ENCODE assay signal across 13 mouse cellular contexts in genomic region chr8:48313210-48313984, GRCm38 (mm10).
DNase-seq lines count a peak whose midpoint lies in the region; ATAC-seq and TF ChIP-seq lines count a peak whose summit lies in the region.
"Had no signal": no experiment of that assay in that cellular context is flagged by ENCODE, and none has a peak within 500 bp of the region (broad histone marks: within the 10 kb centered on the region; RNA-seq: fewer than 3 reads in every experiment).

No protein-coding gene starts in this region.

- peaks cover 29% of the 10 kb centered on the region for H3K4me1 ChIP-seq in forebrain, embryonic 14.5 days (ENCODE audit: control insufficient read depth, insufficient read depth, low read length)
- H3K4me1 ChIP-seq in forebrain, embryonic 11.5 days (replicated peaks; ENCODE audit: control insufficient read depth, insufficient read depth, low read length): peaks cover 13% of the 10 kb centered on the region
- H3K4me1 ChIP-seq in hindbrain, embryonic 16.5 days (ENCODE audit: control insufficient read depth, insufficient read depth, low read depth, low read length): peaks cover 7% of the 10 kb centered on the region
- H3K4me1 ChIP-seq in hindbrain, embryonic 12.5 days: peaks cover 29% of the 10 kb centered on the region
- no peaks in the 10 kb centered on the region for H3K4me1 ChIP-seq in thymus, adult 2 months (replicated peaks; ENCODE audit: control insufficient read depth, insufficient read depth, low read length)

- H3K4me2 ChIP-seq in forebrain, embryonic 14.5 days (ENCODE audit: low read length): no peak overlapping the region
- no peak overlapping the region for H3K4me2 ChIP-seq in forebrain, embryonic 11.5 days (ENCODE audit: low read depth, low read length, severe bottlenecking)
- H3K4me2 ChIP-seq in hindbrain, embryonic 16.5 days (ENCODE audit: low read length): no peak overlapping the region
- H3K4me2 ChIP-seq in hindbrain, embryonic 12.5 days (replicated peaks): no peak overlapping the region

- peak; percentile 67 for DNase-seq in forebrain, embryonic 14.5 days (ENCODE audit: low spot score)
- no peak for DNase-seq in forebrain, embryonic 11.5 days (ENCODE audit: low spot score)
- DNase-seq in brain, adult 2 months (ENCODE audit: low read depth, low spot score): peak; percentile 76
- peak; percentile 18 to 20 for DNase-seq in frontal cortex, postnatal 10 days (ENCODE audit: low spot score in 2 of 2)
- DNase-seq in thymus, adult 2 months: no peak
- DNase-seq: adrenal gland, adult 8-10 months; kidney, adult 9 months; liver had no signal

- no peak overlapping the region for H3K9ac ChIP-seq in forebrain, embryonic 14.5 days (ENCODE audit: low read length)
- H3K9ac ChIP-seq in forebrain, embryonic 11.5 days (ENCODE audit: low read length): no peak overlapping the region
- H3K9ac ChIP-seq in hindbrain, embryonic 16.5 days (ENCODE audit: low read depth, low read length): no peak overlapping the region
- H3K9ac ChIP-seq in hindbrain, embryonic 12.5 days: no peak overlapping the region

- ATAC-seq in forebrain, embryonic 14.5 days: peak; percentile 41; the same call in 1 of the 2 replicates
- ATAC-seq in forebrain, embryonic 11.5 days (replicated peaks; ENCODE audit: low FRiP score): no peak
- ATAC-seq in hindbrain, embryonic 16.5 days: peak; percentile 46; the same call in 1 of the 2 replicates
- ATAC-seq in hindbrain, embryonic 12.5 days (ENCODE audit: low FRiP score): no peak
- no peak for ATAC-seq in megakaryocyte-erythroid progenitor cell, adult 5-6 weeks (replicated peaks; ENCODE audit: low FRiP score, low TSS enrichment, poor library complexity, severe bottlenecking)
- ATAC-seq: lung, postnatal 0 days had no signal

- WGBS in forebrain, embryonic 14.5 days: 71% methylated on average over 11 of the region's 11 CpGs
- WGBS in forebrain, embryonic 11.5 days: 83% methylated on average over 11 of the region's 11 CpGs
- WGBS in hindbrain, embryonic 16.5 days: 59% methylated on average over 11 of the region's 11 CpGs
- WGBS in hindbrain, embryonic 12.5 days: 63% methylated on average over 11 of the region's 11 CpGs
- 92% methylated on average over 11 of the region's 11 CpGs for WGBS in thymus, adult 2 months

- no peak overlapping the region for H3K27ac ChIP-seq in forebrain, embryonic 14.5 days (ENCODE audit: low read depth, low read length)
- H3K27ac ChIP-seq in forebrain, embryonic 11.5 days (ENCODE audit: low read depth, low read length): no peak overlapping the region
- H3K27ac ChIP-seq in hindbrain, embryonic 16.5 days (ENCODE audit: low read depth, low read length): no peak overlapping the region
- no peak overlapping the region for H3K27ac ChIP-seq in hindbrain, embryonic 12.5 days
- H3K27ac ChIP-seq in thymus, adult 2 months (ENCODE audit: control insufficient read depth, insufficient read depth, low read length): no peak overlapping the region
- H3K27ac ChIP-seq: hindbrain, embryonic 10.5 days had no signal

- no peaks in the 10 kb centered on the region for H3K9me3 ChIP-seq in forebrain, embryonic 14.5 days (replicated peaks; ENCODE audit: control insufficient read depth, low read length)
- H3K9me3 ChIP-seq in forebrain, embryonic 11.5 days (ENCODE audit: control insufficient read depth, low read length): no peaks in the 10 kb centered on the region
- no peaks in the 10 kb centered on the region for H3K9me3 ChIP-seq in hindbrain, embryonic 16.5 days (ENCODE audit: control insufficient read depth, low read length)
- no peaks in the 10 kb centered on the region for H3K9me3 ChIP-seq in hindbrain, embryonic 12.5 days (replicated peaks)
- H3K9me3 ChIP-seq: hindbrain, embryonic 10.5 days had no signal

- H3K36me3 ChIP-seq in forebrain, embryonic 14.5 days (ENCODE audit: control insufficient read depth, insufficient read depth, low read length): no peaks in the 10 kb centered on the region
- H3K36me3 ChIP-seq in forebrain, embryonic 11.5 days (ENCODE audit: control insufficient read depth, insufficient read depth, low read length): no peaks in the 10 kb centered on the region
- no peaks in the 10 kb centered on the region for H3K36me3 ChIP-seq in hindbrain, embryonic 16.5 days (ENCODE audit: control insufficient read depth, insufficient read depth, low read length)
- no peaks in the 10 kb centered on the region for H3K36me3 ChIP-seq in hindbrain, embryonic 12.5 days
- H3K36me3 ChIP-seq in thymus, adult 2 months (ENCODE audit: control insufficient read depth, insufficient read depth, low read length): no peaks in the 10 kb centered on the region

- H3K27me3 ChIP-seq in forebrain, embryonic 14.5 days (replicated peaks; ENCODE audit: control insufficient read depth, insufficient read depth, low read length): no peaks in the 10 kb centered on the region
- no peaks in the 10 kb centered on the region for H3K27me3 ChIP-seq in forebrain, embryonic 11.5 days (ENCODE audit: control insufficient read depth, insufficient read depth, low read length)
- H3K27me3 ChIP-seq in hindbrain, embryonic 16.5 days (replicated peaks; ENCODE audit: control insufficient read depth, insufficient read depth, low read length): no peaks in the 10 kb centered on the region
- no peaks in the 10 kb centered on the region for H3K27me3 ChIP-seq in hindbrain, embryonic 12.5 days
- no peaks in the 10 kb centered on the region for H3K27me3 ChIP-seq in thymus, adult 2 months (ENCODE audit: control insufficient read depth, insufficient read depth, low read length)

- TF ChIP-seq POLR2A in thymus, adult 2 months (IDR thresholded peaks at IDR 0.05; ENCODE audit: control insufficient read depth, extremely low read depth, insufficient read depth, low read length, poor library complexity): no peak

- H3K4me3 ChIP-seq in forebrain, embryonic 14.5 days (ENCODE audit: low read depth, low read length): no peak overlapping the region
- no peak overlapping the region for H3K4me3 ChIP-seq in forebrain, embryonic 11.5 days (ENCODE audit: low read depth, low read length)
- no peak overlapping the region for H3K4me3 ChIP-seq in hindbrain, embryonic 16.5 days (ENCODE audit: low read length)
- H3K4me3 ChIP-seq in hindbrain, embryonic 12.5 days: no peak overlapping the region
- H3K4me3 ChIP-seq in thymus, adult 2 months (ENCODE audit: control insufficient read depth, insufficient read depth, low read length): no peak overlapping the region
- H3K4me3 ChIP-seq: hindbrain, embryonic 10.5 days had no signal

- TF ChIP-seq CTCF in thymus, adult 2 months (IDR thresholded peaks at IDR 0.05; ENCODE audit: borderline replicate concordance, control insufficient read depth, extremely low read depth, insufficient read depth, low read length, poor library complexity): no peak

Comparison
In these comparisons a context has a peak if more than half of its experiments do, and no peak if none do; other contexts are left out.
1. ATAC-seq: peak in forebrain, embryonic 14.5 days (single experiment) and hindbrain, embryonic 16.5 days (single experiment); none in forebrain, embryonic 11.5 days (single experiment), hindbrain, embryonic 12.5 days (single experiment) and megakaryocyte-erythroid progenitor cell, adult 5-6 weeks (single experiment).
2. DNase-seq: peak in forebrain, embryonic 14.5 days (single experiment), brain, adult 2 months (single experiment) and frontal cortex, postnatal 10 days (2 of 2); none in forebrain, embryonic 11.5 days (single experiment) and thymus, adult 2 months (single experiment).